Mouse (Mus musculus): ENCODE measurements around the gene 1700021F07Rik.
A peak's percentile ranks its signal among the peaks of the same experiment; 100 is the strongest.

DNA sequence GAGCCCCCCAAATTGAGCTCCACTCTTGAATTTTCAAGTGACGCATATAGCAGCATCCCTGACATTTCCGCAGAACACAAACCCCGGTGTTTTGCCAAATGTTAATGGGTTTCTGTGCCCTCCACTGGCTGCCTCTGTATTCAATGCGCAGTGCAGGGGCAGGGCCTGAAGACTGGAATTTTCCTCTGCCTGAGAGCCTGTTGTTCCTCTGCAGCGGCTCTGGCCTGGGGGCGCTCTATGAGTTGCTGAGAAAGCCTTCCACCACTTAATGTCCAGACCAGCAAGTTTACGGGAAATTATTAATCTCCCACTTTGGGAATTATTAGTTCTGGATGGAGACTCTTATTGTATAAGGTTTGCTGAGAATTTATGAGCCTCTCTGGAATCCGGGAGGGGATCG lies 41.8 kb downstream of the 1700021F07Rik start:
- TF ChIP-seq CTCF (IDR thresholded peaks at IDR 0.05): peak; percentile 37
- TF ChIP-seq EP300 (IDR thresholded peaks at IDR 0.05): no peak
